Mouse (Mus musculus): ENCODE measurements around the gene Maml3.

DNA sequence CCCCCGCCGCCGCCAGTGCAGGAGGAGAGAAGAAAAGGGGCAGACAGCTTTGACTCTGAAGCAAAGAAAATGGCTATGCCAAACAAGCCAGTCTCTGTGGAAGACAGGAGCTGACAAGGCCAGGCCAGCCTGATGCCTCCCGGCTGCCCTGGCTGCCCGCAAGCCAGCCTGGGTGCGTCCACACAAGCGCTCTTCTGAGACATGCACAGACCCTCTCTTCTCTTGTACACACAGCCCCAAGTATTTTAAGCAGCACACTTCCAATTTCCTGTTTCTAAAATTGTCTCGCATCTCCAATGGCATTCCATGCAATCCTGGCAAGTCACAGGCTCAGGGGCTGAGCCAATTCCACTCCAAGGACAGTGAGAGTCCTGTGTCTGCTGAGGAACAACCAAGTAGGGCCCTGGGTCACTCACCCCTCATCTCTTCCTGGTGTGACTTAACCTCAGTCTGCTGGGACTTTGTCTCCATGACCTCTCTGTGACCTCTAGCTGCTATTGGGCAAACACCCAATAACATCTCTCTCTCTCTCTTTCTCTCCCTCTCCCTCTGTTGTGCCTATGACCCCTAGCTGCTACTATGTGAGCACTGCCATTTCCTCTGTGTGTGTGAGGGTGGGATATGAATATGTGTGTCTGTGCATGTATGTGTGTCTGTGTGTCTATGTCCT is 354.9 kb downstream of the Maml3 start:
- TF ChIP-seq CTCF (IDR thresholded peaks at IDR 0.05; ENCODE audit: low read depth, low read length), result no peak
- no peak for TF ChIP-seq POLR2A (IDR thresholded peaks at IDR 0.05; ENCODE audit: borderline replicate concordance, low read depth, low read length)
